Mouse (Mus musculus) G1E-ER4 (cell line): ENCODE data around the gene Rnf10. TPM values are rescaled to one million over a fixed set of nuclear protein-coding genes. Genes with fewer than 3 reads are reported as not detected.

ENCODE experiments used
- GATA1 ChIP-seq: IDR thresholded peaks from one replicate; pipeline ENCODE4 v1.8.0; 2012; ENCODE audit warnings: low read length, inconsistent platforms
- polyA plus RNA-seq: library from polyadenylated mRNA; stranded (reverse); fragments of >175 nt; gene quantifications from 2 replicates; pipeline ENCODE4 v1.2.3, GENCODE M21; 2012

Rnf10 gene
- polyA plus RNA-seq, 1 experiment, result 383 TPM

- TF ChIP-seq GATA1, result no peak
Observed at GRCm38 (mm10) chr5:115193226-115193625, 79.5 kb downstream of the Rnf10 start.

GRCm38 (mm10) chr5:115192828-115193195, 79.9 kb downstream of the Rnf10 start:
- no peak for TF ChIP-seq GATA1

- TF ChIP-seq GATA1, result no peak
Observed at GRCm38 (mm10) chr5:115191880-115192827, 80.5 kb downstream of the Rnf10 start.

Other genes with a start within 250 kb of the Rnf10 start
- not detected in 2 replicates for gene Gm10401, start 174.6 kb downstream of the Rnf10 start, polyA plus RNA-seq
- gene Acads, start 153.6 kb downstream of the Rnf10 start, polyA plus RNA-seq, result 67.5 and 69.2 TPM in 2 replicates
- 37.8 and 47.6 TPM in 2 replicates for gene Unc119b, start 137.9 kb downstream of the Rnf10 start, polyA plus RNA-seq
- 61.4 and 64.0 TPM in 2 replicates for gene Mlec, start 114.7 kb downstream of the Rnf10 start, polyA plus RNA-seq
- gene Cabp1, start 78.5 kb downstream of the Rnf10 start, polyA plus RNA-seq, result not detected in 2 replicates
- gene Pop5, start 37.1 kb downstream of the Rnf10 start, polyA plus RNA-seq, result 24.1 and 32.1 TPM in 2 replicates
- 23.8 and 27.3 TPM in 2 replicates for gene Coq5, start 6.8 kb upstream of the Rnf10 start, polyA plus RNA-seq
- 399 and 435 TPM in 2 replicates for gene Dynll1, start 28.1 kb upstream of the Rnf10 start, polyA plus RNA-seq
- gene Srsf9, start 54.3 kb upstream of the Rnf10 start, polyA plus RNA-seq, result 146 and 183 TPM in 2 replicates
- gene Gatc, start 68.3 kb upstream of the Rnf10 start, polyA plus RNA-seq, result 16.0 and 21.8 TPM in 2 replicates
- gene Triap1, start 68.3 kb upstream of the Rnf10 start, polyA plus RNA-seq, result 3.4 and 10.5 TPM in 2 replicates
- gene Cox6a1, start 76.1 kb upstream of the Rnf10 start, polyA plus RNA-seq, result 2,043 and 2,441 TPM in 2 replicates
- 2.4 TPM in 2 replicates for gene Msi1, start 156.7 kb upstream of the Rnf10 start, polyA plus RNA-seq
- gene Pla2g1b, start 193.4 kb upstream of the Rnf10 start, polyA plus RNA-seq, result not detected in 2 replicates
- 6.3 and 9.5 TPM in 2 replicates for gene Sirt4, start 211.8 kb upstream of the Rnf10 start, polyA plus RNA-seq
- gene Pxn, start 233.8 kb upstream of the Rnf10 start, polyA plus RNA-seq, result 44.1 and 45.2 TPM in 2 replicates